Mouse (Mus musculus): ENCODE measurements at regions not wholly inside any gene's neighbourhood (a gene's known extent, or its start where the extent isn't known, plus 50 kb on each side); places are given as distances from the start of the nearest gene placed in this dataset.
"Not testable (repeated sequence)": the region's sequence is repeated elsewhere in the genome, so short reads cannot be mapped to it uniquely, and the experiment has no call there.

DNA sequence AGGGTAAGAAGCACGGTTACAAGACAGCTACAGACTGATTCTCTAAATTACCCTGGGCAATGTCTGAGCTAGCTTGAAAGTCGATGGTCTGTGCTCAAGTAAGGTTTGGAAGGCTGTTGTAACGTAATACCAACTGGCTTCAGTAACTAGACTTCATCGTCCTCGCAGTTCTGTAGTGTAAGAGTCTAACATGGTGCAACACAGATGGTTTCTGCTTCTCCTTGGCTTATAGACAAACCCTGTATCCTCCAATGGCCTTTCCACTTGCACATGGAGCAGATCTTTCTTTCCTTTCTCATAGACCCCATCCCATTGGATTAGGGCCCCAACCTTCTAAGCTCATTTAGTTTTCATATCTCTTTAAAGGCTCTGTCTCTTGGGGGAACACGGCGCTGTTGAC is 160.7 kb downstream of the Enc1 start:
- no peak overlapping the region for H3ac ChIP-seq (ENCODE audit: control insufficient read depth, insufficient read length, low read depth)
- no peaks in the 10 kb centered on the region for H3K27me3 ChIP-seq (ENCODE audit: control insufficient read depth, insufficient read depth, insufficient read length)
- TF ChIP-seq MAX (IDR thresholded peaks at IDR 0.05) (no peak), MYOD1 (IDR thresholded peaks at IDR 0.05; ENCODE audit: control insufficient read depth, insufficient read length, low read depth) (no peak)
- H3K79me3 ChIP-seq (ENCODE audit: low read depth) = no peaks in the 10 kb centered on the region
- no peak overlapping the region for H3K4me3 ChIP-seq (ENCODE audit: insufficient read depth, poor library complexity, severe bottlenecking)
- no peaks in the 10 kb centered on the region for H3K79me2 ChIP-seq (ENCODE audit: control insufficient read depth, insufficient read depth)
- no peaks in the 10 kb centered on the region for H3K36me3 ChIP-seq (ENCODE audit: control insufficient read depth, insufficient read depth)

DNA sequence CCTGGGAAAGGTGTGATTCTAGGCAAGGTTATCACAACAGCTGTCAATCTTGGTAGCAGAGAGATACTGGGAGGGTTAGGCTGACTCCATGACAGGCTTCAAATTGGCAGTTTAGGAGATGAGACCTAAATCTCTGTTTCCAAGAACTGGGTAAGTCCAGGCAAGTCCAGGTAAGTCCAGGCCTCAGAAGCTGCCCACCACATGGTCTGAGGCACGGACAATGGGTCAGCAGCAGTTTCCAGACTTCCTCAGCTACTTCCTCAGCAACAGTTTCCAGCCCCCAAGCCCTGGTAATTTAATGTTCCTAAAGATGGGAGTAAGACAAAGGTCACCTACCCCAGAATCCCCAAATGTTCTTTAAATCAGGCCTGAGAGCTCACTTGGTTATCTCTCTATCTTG is 157.1 kb downstream of the Enc1 start:
- no peak overlapping the region for H3K4me3 ChIP-seq (ENCODE audit: insufficient read depth, poor library complexity, severe bottlenecking)
- no peaks in the 10 kb centered on the region for H3K27me3 ChIP-seq (ENCODE audit: control insufficient read depth, insufficient read depth, insufficient read length)
- no peak overlapping the region for H3ac ChIP-seq (ENCODE audit: control insufficient read depth, insufficient read length, low read depth)
- no peaks in the 10 kb centered on the region for H3K79me2 ChIP-seq (ENCODE audit: control insufficient read depth, insufficient read depth)
- TF ChIP-seq MYOG (IDR thresholded peaks at IDR 0.05; ENCODE audit: control insufficient read depth, extremely low read depth, insufficient read length) = no peak
- TF ChIP-seq CTCF (IDR thresholded peaks at IDR 0.05; ENCODE audit: control insufficient read depth, insufficient read depth, insufficient read length) = no peak
- no peak for TF ChIP-seq MYOD1 (IDR thresholded peaks at IDR 0.05; ENCODE audit: control insufficient read depth, insufficient read length, low read depth)
- no peak for TF ChIP-seq FOSL1 (IDR thresholded peaks at IDR 0.05; ENCODE audit: insufficient read depth, low read length, poor library complexity, severe bottlenecking)
- no peak for TF ChIP-seq MAX (IDR thresholded peaks at IDR 0.05)
- no peak for TF ChIP-seq CEBPB (IDR thresholded peaks at IDR 0.05; ENCODE audit: low read depth)
- no peak for TF ChIP-seq USF1 (IDR thresholded peaks at IDR 0.05; ENCODE audit: low read depth)
- H3K79me3 ChIP-seq (ENCODE audit: low read depth) = no peaks in the 10 kb centered on the region
- H3K36me3 ChIP-seq (ENCODE audit: control insufficient read depth, insufficient read depth) = no peaks in the 10 kb centered on the region

DNA sequence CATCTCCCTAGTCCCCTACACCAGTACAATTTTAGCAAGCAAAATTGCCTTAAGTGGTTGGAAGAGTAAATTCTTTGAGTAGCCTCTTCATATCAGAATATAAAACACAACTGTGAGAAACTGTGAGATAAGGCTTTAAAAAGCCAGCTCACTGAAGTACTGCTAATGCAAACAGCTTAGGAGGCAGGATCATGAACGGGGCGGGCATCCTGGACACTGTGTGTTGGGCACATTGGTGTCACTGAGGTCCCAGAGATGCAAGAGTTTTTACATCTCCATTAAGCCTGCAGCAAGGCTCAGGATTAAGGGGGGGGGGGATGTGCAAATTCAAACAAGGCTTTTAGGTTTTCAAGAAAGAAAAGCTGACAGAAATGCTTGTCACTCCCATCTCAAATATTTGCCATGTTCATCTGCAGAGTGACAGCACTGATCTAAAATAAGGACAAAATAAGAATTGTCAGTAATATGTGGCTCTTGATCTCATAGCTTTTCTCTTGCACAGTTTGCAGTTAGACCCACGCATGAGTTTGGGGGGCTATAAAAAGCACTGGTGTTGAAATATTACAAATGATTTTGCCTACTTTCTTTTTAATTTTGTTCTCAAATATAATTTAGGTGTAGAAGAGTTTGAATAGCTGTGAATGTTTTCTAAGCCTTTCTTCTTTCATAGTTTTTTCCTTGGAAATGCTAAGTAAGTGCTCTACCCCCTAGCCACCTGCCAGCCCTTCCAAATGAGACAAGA is 156.2 kb downstream of the Enc1 start:
- H3ac ChIP-seq (ENCODE audit: control insufficient read depth, insufficient read length, low read depth) = no peak overlapping the region
- H3K27me3 ChIP-seq (ENCODE audit: control insufficient read depth, insufficient read depth, insufficient read length) = no peaks in the 10 kb centered on the region
- no peaks in the 10 kb centered on the region for H3K79me3 ChIP-seq (ENCODE audit: low read depth)
- no peak overlapping the region for H3K4me3 ChIP-seq (ENCODE audit: insufficient read depth, poor library complexity, severe bottlenecking)
- no peaks in the 10 kb centered on the region for H3K36me3 ChIP-seq (ENCODE audit: control insufficient read depth, insufficient read depth)
- TF ChIP-seq MYOG (IDR thresholded peaks at IDR 0.05; ENCODE audit: control insufficient read depth, extremely low read depth, insufficient read length) (no peak), MYOD1 (IDR thresholded peaks at IDR 0.05; ENCODE audit: control insufficient read depth, insufficient read length, low read depth) (no peak), MAX (IDR thresholded peaks at IDR 0.05) (no peak), CTCF (IDR thresholded peaks at IDR 0.05; ENCODE audit: control insufficient read depth, insufficient read depth, insufficient read length) (no peak), CEBPB (IDR thresholded peaks at IDR 0.05; ENCODE audit: low read depth) (no peak), FOSL1 (IDR thresholded peaks at IDR 0.05; ENCODE audit: insufficient read depth, low read length, poor library complexity, severe bottlenecking) (no peak), USF1 (IDR thresholded peaks at IDR 0.05; ENCODE audit: low read depth) (no peak)
- H3K79me2 ChIP-seq (ENCODE audit: control insufficient read depth, insufficient read depth) = no peaks in the 10 kb centered on the region

DNA sequence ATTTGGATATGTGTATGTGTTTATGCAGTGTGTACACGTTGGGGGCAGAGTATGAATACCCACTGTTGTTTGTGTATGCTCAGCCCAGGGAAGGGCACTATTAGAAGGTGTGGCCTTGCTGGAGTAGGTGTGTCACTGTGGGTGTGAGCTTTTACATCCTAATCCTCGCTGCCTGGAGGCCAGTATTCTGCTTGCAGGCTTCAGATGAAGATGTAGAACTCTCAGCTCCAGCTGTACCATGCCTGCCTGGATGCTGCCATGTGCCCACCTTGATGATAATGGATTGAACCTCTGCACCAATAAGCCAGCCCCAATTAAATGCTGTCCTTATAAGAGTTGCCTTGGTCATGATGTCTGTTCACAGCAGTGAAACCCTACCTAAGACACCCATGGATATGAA is 155.4 kb downstream of the Enc1 start:
- not testable (repeated sequence) for H3K36me3 ChIP-seq (ENCODE audit: control insufficient read depth, insufficient read depth); H3K79me3 ChIP-seq (ENCODE audit: low read depth); H3K27me3 ChIP-seq (ENCODE audit: control insufficient read depth, insufficient read depth, insufficient read length)

DNA sequence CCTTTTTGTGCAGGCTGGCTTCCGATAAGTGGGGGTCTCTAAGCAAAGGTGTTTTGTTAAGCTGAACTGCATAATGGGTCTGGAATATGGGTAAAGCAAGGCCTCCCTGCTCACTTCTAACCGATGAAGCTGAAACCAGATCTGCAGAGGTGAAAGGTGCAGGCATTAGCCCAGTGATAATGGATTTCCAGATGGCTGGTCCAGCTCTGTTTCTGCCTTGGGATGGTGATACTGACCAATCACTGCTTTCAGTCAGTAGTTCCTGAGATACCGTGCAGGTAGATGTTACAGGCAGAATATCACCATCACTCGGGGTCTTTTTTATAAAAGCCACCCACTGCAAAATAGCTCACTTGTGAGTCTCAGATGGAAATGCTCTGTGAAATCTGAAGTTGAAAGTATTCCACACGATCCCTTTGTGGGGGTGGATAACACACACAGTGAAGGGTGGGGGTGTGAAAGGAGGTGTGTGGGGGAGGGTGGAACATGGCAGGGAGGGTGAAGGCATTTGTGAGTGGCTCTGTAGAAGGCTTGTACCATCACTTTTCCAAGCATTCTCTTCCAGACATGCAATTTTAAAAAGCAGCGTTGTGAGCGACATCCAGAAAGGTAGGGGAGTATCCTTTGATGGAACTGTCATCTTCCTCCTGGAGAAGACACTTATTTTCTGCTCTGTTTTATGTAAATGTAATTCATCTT is 154.0 kb downstream of the Enc1 start:
- no peaks in the 10 kb centered on the region for H3K36me3 ChIP-seq (ENCODE audit: control insufficient read depth, insufficient read depth)
- no peak overlapping the region for H3ac ChIP-seq (ENCODE audit: control insufficient read depth, insufficient read length, low read depth)
- H3K79me3 ChIP-seq (ENCODE audit: low read depth) = no peaks in the 10 kb centered on the region
- TF ChIP-seq USF1 (IDR thresholded peaks at IDR 0.05; ENCODE audit: low read depth) (no peak), CTCF (IDR thresholded peaks at IDR 0.05; ENCODE audit: control insufficient read depth, insufficient read depth, insufficient read length) (no peak), FOSL1 (IDR thresholded peaks at IDR 0.05; ENCODE audit: insufficient read depth, low read length, poor library complexity, severe bottlenecking) (no peak), CEBPB (IDR thresholded peaks at IDR 0.05; ENCODE audit: low read depth) (no peak), MAX (IDR thresholded peaks at IDR 0.05) (no peak), MYOD1 (IDR thresholded peaks at IDR 0.05; ENCODE audit: control insufficient read depth, insufficient read length, low read depth) (no peak), MYOG (IDR thresholded peaks at IDR 0.05; ENCODE audit: control insufficient read depth, extremely low read depth, insufficient read length) (no peak)
- H3K79me2 ChIP-seq (ENCODE audit: control insufficient read depth, insufficient read depth) = no peaks in the 10 kb centered on the region
- H3K27me3 ChIP-seq (ENCODE audit: control insufficient read depth, insufficient read depth, insufficient read length) = no peaks in the 10 kb centered on the region
- no peak overlapping the region for H3K4me3 ChIP-seq (ENCODE audit: insufficient read depth, poor library complexity, severe bottlenecking)

More for the DNA sequence above, 155.4 kb downstream of the Enc1 start:
- not testable (repeated sequence) for H3K4me3 ChIP-seq (ENCODE audit: insufficient read depth, poor library complexity, severe bottlenecking); H3K79me2 ChIP-seq (ENCODE audit: control insufficient read depth, insufficient read depth); H3ac ChIP-seq (ENCODE audit: control insufficient read depth, insufficient read length, low read depth)

DNA sequence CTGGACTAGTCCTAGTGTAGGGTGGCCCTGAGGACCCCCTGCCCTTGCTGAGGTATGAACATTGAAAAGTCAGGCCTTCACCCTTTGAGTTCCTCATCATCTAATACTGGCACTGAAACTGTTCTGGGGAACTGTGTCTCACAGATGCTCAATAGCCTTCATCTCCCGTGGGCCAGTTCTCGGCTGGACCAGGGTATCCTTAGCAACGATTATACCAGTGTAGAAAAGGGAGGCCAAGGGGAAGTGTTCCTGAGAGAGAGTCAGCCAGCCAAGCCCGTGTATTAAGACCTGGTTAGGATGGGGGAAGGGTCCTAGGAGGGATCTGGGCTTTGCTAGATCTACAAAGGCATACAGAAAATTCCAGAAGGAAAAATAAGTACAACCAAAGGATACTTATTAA is 153.2 kb downstream of the Enc1 start:
- no peak for TF ChIP-seq CEBPB (IDR thresholded peaks at IDR 0.05; ENCODE audit: low read depth)
- TF ChIP-seq USF1 (IDR thresholded peaks at IDR 0.05; ENCODE audit: low read depth) = no peak
- TF ChIP-seq MYOD1 (IDR thresholded peaks at IDR 0.05; ENCODE audit: control insufficient read depth, insufficient read length, low read depth) = no peak
- TF ChIP-seq MAX (IDR thresholded peaks at IDR 0.05) = no peak
- TF ChIP-seq FOSL1 (IDR thresholded peaks at IDR 0.05; ENCODE audit: insufficient read depth, low read length, poor library complexity, severe bottlenecking) = no peak
- no peak for TF ChIP-seq CTCF (IDR thresholded peaks at IDR 0.05; ENCODE audit: control insufficient read depth, insufficient read depth, insufficient read length)
- TF ChIP-seq MYOG (IDR thresholded peaks at IDR 0.05; ENCODE audit: control insufficient read depth, extremely low read depth, insufficient read length) = no peak
- no peaks in the 10 kb centered on the region for H3K27me3 ChIP-seq (ENCODE audit: control insufficient read depth, insufficient read depth, insufficient read length)

More for the DNA sequence above, 153.2 kb downstream of the Enc1 start:
- Histone ChIP-seq H3K36me3 (ENCODE audit: control insufficient read depth, insufficient read depth) (no peaks in the 10 kb centered on the region), H3K79me2 (ENCODE audit: control insufficient read depth, insufficient read depth) (no peaks in the 10 kb centered on the region), H3K4me3 (ENCODE audit: insufficient read depth, poor library complexity, severe bottlenecking) (no peak overlapping the region), H3K79me3 (ENCODE audit: low read depth) (no peaks in the 10 kb centered on the region), H3ac (ENCODE audit: control insufficient read depth, insufficient read length, low read depth) (no peak overlapping the region)

All from C2C12 (cell line).